Mouse (Mus musculus): ENCODE measurements around the gene Fez1. TPM values are rescaled to one million over a fixed set of nuclear protein-coding genes. Genes with fewer than 3 reads are reported as not detected.

Fez1 gene
- 10 to 100 TPM in 1 of 4 experiments, 1 to 10 TPM in 3; 5.7 to 10.3 (median 7.5) TPM for total RNA-seq (2022)

- DNase-seq = no peak
Measured at GRCm38 (mm10) chr9:36821644-36822000, at the start of gene Fez1. Gene Fez1 (plus strand): TSS chr9:36821864.

- DNase-seq = peak; percentile 18
Measured at GRCm38 (mm10) chr9:36783921-36784320, 37.7 kb upstream of the Fez1 start.

DNA sequence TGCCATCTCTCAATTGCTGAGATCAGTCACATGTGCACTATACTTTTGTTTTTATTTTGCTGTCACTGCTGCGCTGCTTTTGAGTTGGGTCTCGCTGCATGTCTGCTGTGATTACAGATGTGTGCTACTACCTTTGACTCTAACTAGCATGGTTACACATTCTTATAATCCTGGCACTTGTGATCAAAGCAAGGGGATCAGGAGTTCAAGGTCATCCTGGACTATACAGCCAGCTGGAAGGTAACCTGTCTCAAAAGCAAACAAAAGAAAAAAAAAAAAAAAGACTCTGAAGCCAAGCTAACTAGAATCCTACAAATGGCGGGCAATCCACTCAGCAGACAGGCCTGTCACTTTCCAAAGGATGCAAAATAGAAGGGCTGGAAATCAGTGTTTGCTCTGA is 29.5 kb upstream of the Fez1 start:
- no peak for DNase-seq

DNA sequence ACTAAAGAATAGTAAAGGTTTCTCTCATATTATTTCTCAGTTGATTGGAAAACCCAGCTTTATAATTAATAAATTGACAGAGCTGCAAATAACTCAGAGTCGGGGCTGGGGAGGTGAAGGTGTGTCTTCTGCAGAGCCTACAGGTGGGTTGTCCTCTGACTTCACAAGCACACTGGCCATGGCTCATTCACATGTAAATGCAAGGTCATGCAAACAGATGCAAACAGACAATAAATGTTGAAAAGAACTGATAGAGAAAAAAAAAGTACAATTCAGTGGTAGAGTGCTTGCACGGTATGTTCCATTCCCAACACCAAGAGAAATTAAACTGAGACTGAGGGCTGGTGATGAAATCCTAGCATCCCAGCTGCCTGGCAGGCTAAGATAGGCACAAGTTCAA is 27.2 kb upstream of the Fez1 start:
- no peak for DNase-seq

DNA sequence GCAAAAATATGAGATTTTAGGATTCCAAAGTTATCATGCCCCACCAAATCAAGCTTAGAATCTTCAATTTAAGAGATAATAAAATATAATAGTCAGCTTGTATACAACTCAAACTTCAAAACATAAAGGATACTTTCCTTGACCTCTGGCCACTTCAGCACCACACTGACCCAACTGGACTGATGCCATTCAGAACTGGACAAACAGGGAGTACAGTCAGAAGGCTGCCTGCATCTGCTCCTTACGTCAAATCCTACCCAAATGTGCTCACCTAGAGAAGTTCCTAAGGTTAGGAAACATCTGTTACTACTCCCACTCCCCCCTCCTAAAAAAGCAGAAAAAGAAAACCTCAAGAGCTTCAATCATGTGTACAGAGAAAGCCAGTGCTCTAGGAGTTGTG is 26.1 kb upstream of the Fez1 start:
- DNase-seq = no peak

- no peak for DNase-seq
Measured at GRCm38 (mm10) chr9:36796224-36796623, 25.4 kb upstream of the Fez1 start.

GRCm38 (mm10) chr9:36796781-36797555 is 24.7 kb upstream of the Fez1 start, which contains the start of gene Ei24:
Gene Ei24 (minus strand): TSS chr9:36797393.
- DNase-seq = peak; percentile 92

DNA sequence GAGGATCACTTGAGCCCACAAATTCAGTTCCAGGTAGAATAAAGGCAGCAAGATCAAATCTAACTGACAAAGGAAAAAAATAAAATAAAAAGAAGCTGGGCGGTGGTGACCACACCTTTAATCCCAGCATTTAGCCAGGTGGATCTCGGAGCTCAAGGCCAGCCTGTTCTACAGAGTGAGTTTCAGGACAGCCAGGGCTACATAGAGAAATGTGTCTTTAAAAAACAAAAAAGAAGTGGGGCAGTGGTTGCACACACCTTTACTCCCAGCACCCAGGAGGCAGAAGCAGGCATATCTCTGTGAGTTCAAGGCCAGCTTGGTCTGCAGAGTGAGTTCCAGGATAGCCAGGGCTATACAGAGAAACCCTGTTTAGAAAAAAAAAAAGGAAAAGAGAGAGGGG is 19.7 kb upstream of the Fez1 start:
- no peak for DNase-seq

- no peak for DNase-seq
Measured at GRCm38 (mm10) chr9:36802951-36803350, 18.7 kb upstream of the Fez1 start.

GRCm38 (mm10) chr9:36803386-36803785 is 18.3 kb upstream of the Fez1 start:
- DNase-seq = no peak

GRCm38 (mm10) chr9:36803926-36804325 is 17.7 kb upstream of the Fez1 start:
- no peak for DNase-seq

DNA sequence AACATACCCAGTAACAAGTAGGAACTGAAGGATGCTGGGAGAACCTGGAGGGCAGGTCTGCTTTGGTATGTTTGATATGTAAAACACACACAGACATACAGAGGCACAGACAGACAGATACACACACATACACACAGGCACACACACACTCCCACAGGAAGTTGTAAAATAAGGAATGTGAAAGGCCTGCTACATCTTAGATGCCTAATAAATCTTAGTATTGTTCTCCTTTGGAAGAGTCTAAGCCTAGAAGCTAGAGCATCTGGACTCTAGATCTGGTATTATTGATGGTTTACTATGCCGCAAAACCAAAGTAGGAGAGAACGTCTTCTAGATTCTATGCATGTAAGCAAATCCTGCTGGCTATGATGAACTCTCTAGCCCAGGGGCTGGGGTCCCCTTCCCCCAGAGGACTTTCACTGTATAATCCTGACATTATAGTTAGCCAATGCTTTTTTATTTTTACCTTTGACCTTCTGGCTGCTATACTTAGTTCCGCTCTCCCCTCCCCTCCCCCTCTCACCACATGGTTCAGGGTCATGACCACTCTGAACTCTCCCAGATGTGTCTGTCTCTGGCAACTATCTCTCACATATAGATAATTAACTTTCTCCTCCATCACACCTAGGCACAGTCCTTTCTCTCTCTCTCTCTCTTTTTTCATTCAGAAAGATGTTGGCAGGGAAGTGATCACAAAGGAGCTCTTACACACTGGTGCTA is 16.2 kb upstream of the Fez1 start:
- no peak for DNase-seq

GRCm38 (mm10) chr9:36808126-36808785 is 13.4 kb upstream of the Fez1 start:
- no peak for DNase-seq

DNA sequence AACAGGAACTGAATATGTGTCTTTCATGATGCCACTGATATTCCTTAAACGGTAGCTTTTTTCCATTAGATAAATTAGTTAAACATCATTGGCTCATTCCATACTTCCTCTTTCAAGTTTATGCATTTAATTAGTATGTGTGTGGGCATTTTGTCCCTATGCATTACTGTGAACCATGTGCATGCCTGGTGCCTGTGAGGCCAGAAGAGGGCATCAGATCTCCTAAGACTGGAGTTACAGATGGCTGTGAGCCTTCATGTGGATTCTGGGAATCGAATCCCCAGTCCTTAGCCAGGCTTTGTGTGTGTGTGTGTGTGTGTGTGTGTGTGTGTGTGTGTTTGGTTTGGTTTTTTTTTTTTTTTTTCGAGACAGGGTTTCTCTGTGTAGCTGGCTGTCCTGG is 7.2 kb upstream of the Fez1 start:
- DNase-seq = no peak

GRCm38 (mm10) chr9:36818905-36819304 is 2.8 kb upstream of the Fez1 start:
- DNase-seq = no peak

DNA sequence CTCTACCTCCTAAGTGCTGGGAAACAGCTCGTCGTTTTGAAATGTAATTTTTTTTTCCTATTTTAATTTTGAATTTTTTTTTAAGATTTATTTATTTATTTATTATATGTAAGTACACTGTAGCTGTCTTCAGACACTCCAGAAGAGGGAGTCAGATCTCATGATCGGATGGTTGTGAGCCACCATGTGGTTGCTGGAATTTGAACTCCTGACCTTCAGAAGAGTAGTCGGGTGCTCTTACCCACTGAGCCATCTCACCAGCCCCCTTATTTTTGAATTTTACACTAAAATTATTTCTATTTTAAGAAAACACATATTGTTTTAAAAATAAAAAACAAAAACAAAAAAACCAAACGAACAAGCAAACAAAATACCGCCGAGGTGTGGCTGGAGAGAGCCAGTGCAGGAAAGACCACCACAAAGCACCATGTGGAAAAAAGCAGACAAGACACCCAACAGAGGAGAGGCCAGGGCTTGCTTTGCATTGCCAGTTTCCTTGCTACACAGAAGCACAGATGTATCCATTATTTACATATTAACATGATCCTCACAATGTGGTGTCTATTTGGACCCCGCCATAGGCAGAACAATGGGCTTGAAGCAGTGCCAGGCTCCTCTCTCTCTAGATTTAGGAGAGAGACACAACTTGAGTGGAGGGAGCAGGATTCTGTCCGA is 558 bp upstream of the Fez1 start:
- no peak for DNase-seq

GRCm38 (mm10) chr9:36822024-36822423 is 360 bp downstream of the Fez1 start:
- DNase-seq = no peak

- no peak for DNase-seq
Measured at GRCm38 (mm10) chr9:36826612-36827363, 5.1 kb downstream of the Fez1 start.

DNA sequence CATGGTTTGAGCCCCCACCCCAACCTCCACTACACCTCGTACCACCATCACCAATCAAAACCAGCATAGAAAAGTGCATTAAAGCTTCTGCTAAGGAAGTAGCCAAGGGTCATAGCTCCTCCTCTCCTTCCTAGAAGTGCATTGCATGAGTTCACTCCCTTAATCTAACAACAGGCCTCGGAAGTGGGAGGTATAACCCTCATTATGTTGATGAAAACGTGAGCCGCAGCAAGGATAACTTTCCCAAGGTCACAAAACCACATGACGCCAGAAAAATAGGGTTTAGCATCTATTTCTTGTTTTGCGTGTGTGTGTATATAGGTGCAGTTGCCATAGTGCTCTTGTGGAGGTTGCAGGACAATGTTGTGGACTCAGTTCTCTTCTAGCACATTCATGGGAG is 9.7 kb downstream of the Fez1 start:
- no peak for DNase-seq

- peak; percentile 59 for DNase-seq
Measured at GRCm38 (mm10) chr9:36832529-36832928, 10.9 kb downstream of the Fez1 start.

DNA sequence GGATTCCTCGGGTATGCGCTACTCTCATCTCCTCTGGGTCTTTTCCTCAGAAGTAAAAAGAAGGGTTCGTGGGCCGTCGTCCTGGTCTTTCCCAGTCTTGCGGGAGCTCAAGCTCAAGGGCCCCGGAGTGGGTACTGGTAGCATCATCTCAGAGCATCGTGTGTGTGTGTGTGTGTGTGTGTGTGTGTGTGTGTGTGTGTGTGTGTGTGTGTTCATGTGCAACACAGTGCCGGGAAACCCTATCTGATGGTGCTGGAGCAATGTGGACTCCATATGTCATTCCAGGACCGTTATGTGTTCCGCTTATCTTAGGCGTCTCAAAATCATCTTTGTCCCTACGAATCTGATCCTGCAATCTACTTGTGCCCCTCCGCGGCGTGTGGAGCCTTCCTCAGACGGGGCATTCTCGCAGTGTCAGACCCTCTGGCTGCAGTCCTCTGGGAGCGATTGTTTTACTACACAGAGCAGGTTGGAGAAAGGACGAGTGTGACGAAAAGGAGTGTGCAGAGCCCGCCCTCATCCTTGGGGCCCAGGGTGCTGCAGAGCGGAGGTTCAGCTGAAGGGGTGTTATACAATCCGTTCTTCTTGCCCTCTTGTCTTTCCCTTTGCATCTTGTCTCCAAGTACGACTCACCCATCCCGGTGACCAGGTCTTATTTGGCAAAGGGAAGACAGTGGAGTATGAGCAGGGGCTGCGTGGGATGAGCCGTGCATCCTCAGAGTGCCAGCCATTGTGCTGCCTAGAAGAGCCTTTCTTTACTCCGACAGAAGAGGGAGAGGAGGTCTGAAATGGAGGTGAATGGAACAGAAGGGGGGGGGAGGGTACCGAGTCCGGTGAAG is 11.6 kb downstream of the Fez1 start:
- no peak for DNase-seq
